Mouse (Mus musculus) adrenal gland, adult (tissue): ENCODE measurements around the gene Slc15a1.

Experiments used
- DNase-seq, 2 experiments: peaks; one replicate each; pipeline ENCODE4 v3.0.0; 2022 to 2023; ENCODE audit warnings: low spot score in 1 of 2; ENCODE audit not compliant: inconsistent age in 2 of 2

The Slc15a1 gene

DNA sequence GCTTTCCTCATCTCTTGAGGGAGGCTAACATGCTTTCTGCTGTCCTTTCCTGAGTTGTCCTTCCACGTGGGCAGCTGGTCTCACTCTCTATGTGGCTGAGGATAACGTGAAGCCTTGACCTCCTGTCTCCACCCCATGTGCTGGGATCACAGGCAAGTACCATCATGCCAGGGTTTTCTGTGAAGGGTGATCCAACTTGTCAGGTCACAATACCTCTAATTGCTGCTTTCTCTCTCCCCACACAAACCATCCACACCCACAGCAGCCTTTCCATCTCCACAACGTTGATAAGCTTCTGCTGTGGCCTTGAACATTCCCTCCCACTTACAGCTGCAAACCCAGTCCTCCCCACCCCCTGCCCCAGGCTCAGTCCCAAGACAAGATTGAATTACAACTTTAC is 51.9 kb downstream of the Slc15a1 start:
- DNase-seq = peak in 1 of 2 experiments; percentile 56

DNA sequence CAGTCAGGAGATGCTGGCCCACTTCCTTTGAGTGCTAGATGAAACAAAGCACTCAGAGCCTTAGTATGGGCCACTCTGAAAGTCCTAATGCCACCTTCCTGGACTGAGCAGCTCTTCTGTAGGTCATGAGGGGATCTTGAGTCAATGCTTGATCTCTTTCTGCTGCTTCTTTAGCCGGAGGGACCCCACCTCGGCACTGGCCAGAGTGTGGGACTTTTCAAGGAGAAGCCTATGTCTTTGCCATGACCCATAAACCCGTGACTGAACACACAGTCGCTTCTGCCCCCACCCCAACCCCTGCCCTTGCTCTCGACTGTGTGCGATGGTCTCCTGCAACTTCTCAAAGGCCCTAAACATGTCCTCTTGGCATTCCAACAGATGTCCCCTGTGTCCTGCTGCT is 52.8 kb downstream of the Slc15a1 start:
- DNase-seq = no peak

DNA sequence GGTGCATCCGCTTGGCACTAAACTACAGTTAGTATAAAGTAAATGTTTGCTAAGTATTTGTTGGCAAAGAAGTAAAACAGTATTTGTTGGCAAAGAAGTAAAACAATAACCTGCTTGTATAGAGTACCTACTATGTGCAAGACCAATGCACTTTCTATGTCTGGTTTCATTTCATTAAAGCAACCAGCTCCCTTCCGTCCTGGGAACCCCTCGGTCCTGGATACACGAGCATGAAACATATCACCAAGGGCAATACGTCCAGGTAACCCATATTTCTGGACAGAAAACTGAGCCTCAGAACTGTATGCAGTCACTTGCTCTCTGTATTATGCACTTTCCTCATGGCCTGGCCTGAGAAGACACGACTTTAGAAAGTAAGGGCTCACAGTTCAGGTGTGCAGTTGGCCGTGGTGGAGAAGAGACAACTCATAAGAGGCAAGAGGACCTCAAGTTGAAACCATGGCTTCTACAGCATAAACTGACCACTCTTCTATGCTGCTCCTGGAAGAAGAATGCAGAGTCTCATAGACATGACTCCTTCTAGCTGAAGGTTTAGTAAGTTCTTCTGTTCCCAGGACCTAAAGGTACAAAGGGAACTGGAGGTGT is 53.5 kb downstream of the Slc15a1 start:
- DNase-seq = peak in 1 of 2 experiments; percentile 39

DNA sequence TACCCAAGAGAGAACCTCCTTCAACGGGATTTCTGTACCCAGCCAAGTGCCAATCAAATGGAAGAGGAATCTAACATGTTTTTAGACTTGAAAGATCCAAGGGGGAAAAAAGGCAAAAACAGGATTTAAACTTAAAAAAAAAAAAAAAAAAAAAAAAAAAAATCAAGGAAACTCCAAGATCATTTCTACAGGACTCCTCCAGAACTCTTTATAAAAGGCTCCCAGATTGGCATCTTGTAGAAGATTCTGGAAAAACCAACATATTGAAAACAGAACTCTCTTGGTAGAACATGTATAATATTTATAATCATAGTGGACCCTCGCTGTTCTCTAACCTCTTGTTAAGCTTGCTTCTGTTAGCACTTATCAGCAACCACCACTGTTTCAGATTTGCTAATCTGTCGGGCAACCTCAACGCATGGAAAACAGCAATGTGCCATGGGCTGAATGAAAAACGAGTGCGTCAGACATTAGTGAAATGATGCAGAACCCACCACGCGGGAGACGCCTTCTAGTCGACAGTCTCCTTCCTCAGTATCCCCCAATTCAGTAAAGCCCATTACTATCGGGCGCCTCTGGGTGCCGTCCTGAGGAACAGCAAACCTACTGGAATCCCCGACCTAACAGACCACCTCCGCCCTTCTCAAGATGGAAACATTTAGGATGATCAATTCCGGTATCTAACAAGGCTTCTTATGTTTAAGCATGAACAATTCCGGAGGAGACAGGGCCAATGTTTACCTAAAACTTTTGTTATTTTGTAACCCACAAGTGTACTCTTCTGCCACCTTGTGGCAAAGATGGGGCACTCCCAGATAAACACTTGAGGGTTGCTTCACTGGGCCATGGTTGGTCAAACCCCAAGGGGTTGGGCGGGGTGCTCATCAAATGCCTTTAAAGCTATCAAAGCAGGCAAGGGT is 54.3 kb downstream of the Slc15a1 start:
- peak; percentile 62 to 89 for DNase-seq

DNA sequence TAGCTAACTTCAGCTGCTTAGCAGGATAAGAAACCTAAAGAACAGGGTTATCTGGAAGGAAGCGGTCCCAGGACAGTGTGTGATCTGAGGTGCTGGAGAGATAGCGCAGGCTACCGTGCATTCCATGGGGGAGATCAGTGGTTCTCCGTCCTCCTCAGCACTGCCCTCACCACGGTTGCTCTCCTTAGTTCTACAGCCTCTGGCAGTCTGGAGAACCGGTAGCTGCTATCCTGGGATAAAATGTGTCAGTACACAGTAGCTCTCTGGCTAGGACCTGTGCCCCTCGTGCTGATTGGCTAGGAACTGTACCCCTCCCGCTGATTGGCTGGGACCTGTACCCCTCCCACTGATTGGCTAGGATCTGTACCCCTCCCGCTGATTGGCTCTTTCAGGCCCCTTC is 58.1 kb downstream of the Slc15a1 start:
- peak in 1 of 2 experiments; percentile 36 for DNase-seq

DNA sequence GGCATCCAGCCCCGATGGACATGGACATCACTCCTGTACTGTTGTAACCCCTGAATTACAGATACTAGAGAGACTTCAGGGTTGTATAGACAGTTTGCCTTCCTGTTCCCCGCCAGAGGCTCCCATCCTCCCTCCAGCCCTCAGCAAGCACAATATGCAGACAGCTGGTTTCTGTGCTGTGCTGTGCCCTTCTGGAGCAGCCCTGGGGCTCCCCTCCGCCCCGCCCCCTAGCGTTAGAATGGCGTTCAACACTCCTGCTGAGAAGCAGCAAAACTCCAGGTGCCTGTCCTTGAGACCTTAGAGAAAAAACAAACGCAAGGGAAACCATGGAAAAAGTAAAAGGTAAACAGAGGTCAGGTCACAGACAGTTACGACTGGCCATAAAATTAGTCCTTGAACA is 59.9 kb downstream of the Slc15a1 start:
- DNase-seq = peak; percentile 72 to 91

DNA sequence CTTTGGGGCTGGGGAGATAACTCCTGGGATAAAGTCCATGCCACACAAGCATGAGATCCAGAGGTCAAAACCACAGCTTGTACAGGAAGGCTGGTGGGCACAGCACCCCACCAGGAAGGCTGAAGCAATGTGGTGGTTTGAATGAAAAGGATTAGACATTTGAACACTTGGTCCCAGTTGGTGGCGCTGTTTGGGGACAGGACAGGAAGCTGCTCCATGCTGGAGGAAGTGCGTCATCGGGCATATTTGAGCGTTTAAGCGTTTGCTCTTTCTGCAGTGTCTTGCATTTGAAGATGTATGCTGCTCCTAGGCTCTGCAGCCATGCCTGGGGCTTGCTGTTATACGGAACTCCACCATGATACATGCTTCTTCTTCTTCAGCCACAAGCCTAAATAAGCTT is 64.2 kb downstream of the Slc15a1 start:
- DNase-seq = no peak

DNA sequence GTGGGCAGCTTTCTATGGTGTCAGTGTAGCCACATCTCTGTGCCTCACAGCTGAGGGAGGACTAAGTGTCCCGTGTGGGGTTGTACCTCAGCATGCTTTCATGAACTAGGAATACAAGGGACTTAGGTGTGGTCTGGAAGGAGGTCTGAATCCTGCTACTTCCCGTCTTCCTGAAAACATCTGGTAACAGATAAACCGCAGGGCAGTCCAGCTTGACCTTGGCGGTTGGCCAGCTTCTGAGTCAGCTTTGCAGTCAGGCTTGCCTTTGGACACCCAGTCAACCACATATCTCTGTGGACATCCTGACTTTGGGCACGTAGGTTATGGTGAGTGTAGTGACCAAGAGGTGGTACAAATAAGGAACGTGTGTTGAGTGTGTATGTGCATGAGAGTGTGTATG is 68.0 kb downstream of the Slc15a1 start:
- peak; percentile 94 to 97 for DNase-seq

DNA sequence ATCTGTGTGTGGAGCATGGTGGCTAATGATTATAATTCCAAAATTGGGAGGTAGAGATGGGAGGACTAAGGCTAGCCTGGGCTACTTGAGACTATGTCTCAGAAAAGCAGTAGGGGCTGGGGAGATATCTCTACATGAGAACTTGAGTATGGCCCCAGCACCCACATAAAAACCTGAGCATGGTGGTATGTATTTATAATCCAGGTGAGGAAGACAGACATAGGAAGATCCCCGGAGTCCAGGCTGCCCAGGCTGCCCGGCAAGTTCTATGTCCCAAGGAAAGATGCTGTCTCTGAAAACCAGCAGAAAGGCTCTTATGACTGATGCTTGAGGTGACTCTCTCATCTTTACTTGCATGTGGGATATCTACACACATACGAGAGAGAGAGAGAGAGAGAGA is 68.6 kb downstream of the Slc15a1 start:
- DNase-seq = peak in 1 of 2 experiments; percentile 60

DNA sequence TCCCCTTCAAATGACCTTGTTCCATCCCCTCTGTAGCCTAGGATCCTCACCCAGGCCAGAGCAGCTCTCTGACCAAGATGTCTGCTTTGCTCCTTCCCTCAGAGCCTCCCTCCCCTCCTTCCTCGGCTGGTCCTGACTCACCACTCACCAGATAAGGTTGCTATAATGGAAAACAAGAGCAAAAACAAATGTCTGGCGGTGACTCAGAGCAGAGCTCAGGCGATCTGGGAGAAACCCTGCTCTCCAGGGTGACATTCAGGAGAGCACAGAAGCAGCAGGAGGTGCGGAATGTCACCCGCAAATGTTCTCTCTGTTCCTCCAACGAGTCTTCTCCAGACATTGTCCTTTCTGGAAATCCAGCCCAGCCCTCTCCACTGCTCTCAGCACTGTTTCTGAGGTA is 69.3 kb downstream of the Slc15a1 start:
- peak; percentile 84 to 88 for DNase-seq

DNA sequence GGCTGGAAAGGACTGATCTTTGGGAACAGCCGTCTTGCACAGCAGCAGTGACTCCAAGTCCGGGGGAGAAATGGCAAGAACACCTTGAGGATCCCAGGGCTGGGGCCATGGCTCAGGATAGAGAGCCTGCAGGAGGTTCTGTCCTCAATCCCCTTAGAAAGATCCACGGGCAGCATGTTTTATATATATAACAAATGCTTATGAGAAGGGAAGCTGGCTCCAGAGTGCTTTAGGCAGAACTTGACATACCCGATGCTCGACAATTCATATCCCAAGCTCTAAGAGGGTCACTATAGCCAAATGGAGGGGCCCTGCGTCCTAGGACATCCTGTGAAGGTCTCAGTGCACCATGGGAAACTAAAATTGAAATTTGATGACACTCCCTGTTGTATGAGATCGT is 73.8 kb downstream of the Slc15a1 start:
- no peak for DNase-seq

DNA sequence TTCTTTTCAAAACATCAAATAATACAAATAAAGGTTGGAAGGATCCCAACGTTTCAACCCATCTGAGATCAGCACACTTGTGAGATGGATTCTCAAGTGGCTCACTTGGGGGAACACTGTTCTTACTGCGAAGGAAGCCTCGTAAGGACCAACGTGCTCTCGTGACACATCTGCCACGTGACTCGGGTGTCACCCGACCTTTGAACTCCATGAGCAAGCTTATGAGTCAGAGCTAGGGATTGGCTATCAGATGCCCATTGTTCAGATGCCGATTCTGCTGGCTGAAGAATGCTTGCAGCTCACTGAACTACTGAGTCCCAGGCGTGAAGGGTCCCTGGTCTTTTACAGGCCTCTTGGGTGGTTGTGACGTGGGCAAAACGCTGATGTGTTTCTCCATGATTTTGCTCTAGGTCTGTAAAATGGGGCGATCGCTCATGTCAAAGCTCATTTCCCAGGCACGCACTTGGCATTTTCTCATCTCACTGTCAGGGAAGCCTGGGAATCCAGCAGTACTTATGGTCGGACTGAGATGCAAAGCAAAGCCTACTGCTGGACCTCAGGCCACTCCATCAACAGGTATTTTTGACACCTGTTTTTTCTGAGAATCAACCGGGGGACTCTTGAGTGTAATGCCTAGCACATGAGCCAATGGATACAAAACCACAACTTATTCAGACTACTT is 75.1 kb downstream of the Slc15a1 start:
- no peak for DNase-seq

DNA sequence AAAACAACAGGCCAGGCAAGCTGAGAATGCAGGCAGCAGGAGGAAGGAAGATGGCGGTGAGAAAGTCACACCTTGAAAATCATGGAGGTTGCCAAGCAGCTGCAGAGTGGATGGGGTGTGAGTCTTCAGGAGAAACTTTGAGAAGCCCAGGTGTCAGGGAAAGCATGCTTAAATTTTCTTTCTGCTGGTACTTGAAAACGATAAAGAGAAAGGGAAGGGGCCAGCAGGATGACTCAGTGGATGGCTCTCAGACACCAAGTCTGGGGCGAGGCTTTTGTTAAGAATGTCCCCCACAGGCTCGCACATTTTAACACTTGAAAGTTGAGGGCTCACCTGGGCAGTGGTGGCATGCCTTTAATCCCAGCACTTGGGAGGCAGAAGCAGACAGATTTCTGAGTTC is 76.9 kb downstream of the Slc15a1 start:
- DNase-seq = no peak

DNA sequence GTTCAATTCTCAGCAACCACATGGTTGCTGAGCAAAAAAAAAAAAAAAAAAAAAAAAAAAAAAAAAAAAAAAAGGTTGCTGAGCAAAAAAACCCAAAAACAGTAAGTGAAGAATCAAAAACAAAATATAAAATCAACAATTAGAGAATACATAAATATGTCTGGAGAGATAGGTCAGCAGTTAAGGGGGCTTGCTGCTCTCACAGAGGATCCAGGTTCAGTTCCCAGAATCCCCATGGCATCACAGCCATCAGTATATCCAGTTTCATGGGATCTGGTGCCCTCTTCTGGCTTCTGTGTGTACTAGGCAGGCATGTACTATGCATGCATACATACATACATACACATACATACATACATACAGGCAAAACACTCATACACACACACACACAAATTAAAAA is 78.3 kb downstream of the Slc15a1 start:
- peak in 1 of 2 experiments; percentile 63 for DNase-seq

DNA sequence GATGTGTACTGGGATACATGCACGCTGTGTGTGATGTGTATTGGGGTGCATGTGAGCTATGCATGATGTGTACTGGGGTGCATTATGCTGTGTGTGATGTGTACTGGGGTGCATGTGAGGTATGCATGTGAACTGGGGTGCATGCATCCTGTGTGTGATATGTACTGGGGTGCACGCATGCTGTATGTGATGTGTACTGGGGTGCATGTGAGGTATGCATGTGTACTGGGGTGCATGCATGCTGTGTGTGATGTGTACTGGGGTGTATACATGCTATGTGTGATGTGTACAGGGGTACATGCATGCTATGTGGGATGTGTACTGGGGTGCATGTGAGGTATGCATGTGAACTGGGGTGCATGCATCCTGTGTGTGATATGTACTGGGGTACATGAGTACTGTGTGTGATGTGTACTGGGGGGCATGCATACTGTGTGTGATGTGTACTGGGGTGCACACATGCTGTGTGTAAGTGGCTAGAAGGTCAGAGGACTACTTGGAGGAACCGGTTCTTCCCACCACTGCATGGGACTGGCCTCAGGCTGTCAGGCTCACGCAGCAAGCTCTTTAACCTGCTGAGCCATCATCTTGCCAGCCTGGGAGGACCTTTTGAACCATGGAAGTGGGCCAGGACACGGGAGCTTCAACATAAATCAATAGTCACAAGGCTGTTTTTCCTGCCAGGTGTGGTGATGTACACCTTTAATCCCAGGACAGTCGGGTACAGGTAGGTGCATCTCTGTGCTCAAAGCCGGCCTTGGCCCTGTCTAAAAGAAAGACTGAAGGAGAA is 79.9 kb downstream of the Slc15a1 start:
- no peak for DNase-seq

DNA sequence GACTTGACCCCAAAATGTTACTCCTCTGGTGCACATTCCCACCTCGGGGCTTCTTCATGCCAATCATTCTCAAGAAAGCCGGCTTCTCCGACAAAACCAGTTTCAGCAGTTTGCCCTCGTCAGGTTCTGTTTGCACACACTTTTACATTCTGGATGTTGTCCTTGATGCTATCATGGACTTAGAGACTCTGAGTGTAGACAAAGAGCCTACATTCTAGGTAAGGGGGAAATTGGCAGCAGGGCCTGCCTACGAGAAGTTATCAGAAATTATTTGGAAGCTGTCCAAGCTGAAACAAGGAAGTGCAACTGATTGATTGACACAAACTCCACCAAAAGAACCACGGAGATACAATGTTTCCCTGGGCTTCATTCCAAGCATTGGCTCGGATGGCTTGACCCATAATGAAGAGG is 81.7 kb downstream of the Slc15a1 start:
- DNase-seq = peak in 1 of 2 experiments; percentile 75

DNA sequence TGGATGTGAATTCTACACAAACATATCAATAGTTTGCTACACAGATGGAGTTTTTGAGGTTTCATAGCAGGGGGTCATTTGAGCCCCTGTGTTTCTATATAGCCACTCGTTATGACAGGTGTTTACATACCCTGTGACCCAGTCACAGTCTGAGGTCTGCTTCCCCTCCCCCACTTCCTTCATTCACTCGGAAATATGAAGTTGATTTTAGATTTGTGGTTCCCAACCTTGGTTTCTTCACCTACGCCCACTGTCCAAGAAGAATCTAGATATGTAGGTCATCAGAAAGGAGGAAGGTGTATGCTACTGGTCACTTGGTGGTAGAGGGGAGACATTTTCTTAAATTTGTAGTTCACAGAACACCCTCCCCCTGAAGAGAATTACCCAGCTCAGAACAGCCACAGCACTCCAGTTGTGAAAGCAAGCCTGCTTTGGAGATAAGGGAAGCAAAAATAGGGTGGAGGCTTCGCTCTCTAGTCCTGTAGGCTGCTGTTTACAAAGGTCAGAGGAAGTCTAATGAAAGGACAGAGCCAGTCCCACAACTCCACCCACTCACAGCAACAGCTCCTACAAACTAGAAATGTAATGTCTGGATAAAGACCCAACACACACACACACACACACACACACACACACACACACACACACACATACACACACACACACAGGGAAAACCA is 82.2 kb downstream of the Slc15a1 start:
- DNase-seq = peak in 1 of 2 experiments; percentile 75

DNA sequence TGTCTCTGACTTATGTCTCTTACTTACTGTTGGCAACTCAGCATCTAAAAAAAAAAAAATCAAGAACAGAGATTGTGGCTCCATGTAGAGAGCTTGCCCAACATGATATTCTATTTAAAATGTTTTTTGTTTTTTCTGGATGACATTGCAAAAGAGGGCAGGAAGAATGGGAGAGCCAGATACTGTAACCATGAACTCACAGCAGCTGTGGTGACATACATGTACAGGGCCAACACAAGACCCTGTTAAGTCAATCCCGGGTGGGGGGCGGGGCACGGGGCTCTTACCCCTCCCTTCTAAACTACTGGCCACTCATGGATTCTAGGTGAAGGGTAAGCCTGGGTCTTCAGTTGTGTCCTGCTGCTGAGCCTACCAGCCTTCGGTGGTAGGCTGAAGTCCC is 83.1 kb downstream of the Slc15a1 start:
- no peak for DNase-seq

DNA sequence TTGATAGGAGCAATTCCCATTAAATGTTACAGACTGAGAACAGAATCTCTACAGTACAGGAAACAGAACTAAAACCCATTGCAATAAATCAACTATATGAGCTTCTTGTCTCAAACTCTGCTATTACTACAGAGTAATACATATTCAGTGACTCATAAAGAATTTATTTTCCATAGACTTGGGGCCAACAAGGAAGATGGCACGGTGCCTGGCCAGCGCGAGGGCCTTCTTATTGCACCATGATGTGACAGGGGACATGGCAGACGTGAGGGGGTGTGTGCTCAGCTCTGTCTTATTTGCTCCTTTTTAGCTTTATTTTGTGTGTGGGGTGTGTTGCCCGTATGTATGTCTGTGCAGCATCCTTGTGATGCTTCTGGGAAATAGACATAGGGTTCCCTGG is 87.5 kb downstream of the Slc15a1 start:
- DNase-seq = peak; percentile 67 to 91

DNA sequence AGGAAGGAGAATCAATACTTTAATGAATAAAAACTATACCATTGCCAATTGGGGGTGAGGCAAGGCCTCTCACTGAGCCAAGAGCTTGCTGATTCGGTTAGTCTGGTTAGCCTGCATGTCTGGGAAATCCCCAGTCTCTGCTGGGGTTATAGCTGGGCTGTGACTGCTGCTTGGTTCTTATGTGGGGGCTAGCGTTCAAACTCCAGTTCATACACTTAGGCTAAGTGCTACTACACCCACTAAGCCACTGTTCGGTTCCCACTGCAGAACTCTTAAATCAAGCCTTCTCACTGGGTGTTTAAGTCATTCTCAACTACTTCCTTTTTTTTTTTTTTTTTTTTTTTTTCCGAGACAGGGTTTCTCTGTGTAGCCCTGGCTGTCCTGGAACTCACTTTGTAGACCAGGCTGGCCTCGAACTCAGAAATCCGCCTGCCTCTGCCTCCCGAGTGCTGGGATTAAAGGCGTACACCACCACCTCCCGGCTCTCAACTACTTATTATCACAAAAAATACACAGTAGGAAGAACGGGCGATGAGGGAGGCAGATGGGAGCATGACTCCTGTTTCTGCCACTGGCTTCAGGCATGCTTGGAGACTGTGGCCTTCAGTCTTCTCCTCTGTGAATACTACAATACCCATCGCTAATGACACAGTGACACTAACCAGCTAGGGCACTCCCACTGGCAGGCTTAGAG is 88.3 kb downstream of the Slc15a1 start:
- DNase-seq = no peak
